Mouse (Mus musculus) heart, postnatal 0 days (tissue): ENCODE results near the gene Arhgef2. TPM values are rescaled to one million over a fixed set of nuclear protein-coding genes. Genes with fewer than 3 reads are reported as not detected.
"Not testable (repeated sequence)": the region's sequence is repeated elsewhere in the genome, so short reads cannot be mapped to it uniquely, and the experiment has no call there.

Experiments
- ATAC-seq: fragments of 200-750 bp; cut with Nextera tagmentation; 2 replicates; pipeline ENCODE4 v1.8.0; 2017; ENCODE audit warnings: low read depth, moderate number of reproducible peaks, moderate library complexity; ENCODE audit not compliant: insufficient read depth
- DNase-seq: peaks from one replicate; pipeline ENCODE4 v3.0.0-alpha.2; 2016; ENCODE audit warnings: low spot score
- H3K27ac ChIP-seq: fragments of 300-500 bp; sonication (generic); 2 replicates; pipeline ENCODE4 v1.5.1; 2014; ENCODE audit warnings: low read depth, mild to moderate bottlenecking
- H3K27me3 ChIP-seq: fragments of 300-500 bp; sonication (generic); 2 replicates; pipeline ENCODE4 v1.6.1; 2014; ENCODE audit warnings: low read length, mixed read lengths; ENCODE audit not compliant: control insufficient read depth, insufficient read depth
- H3K36me3 ChIP-seq: fragments of 300-500 bp; sonication (generic); replicated peaks from 2 replicates; pipeline ENCODE4 v1.6.1; 2014; ENCODE audit warnings: low read length, mixed read lengths; ENCODE audit not compliant: control insufficient read depth, insufficient read depth
- H3K4me1 ChIP-seq: fragments of 300-500 bp; sonication (generic); 2 replicates; pipeline ENCODE4 v1.6.1; 2014; ENCODE audit warnings: antibody characterized with exemption; ENCODE audit not compliant: control insufficient read depth, insufficient read depth
- H3K4me2 ChIP-seq: fragments of 300-500 bp; sonication (generic); 2 replicates; pipeline ENCODE4 v1.6.1; 2014; ENCODE audit warnings: low read depth, mild to moderate bottlenecking, low read length, moderate library complexity
- H3K4me3 ChIP-seq: fragments of 300-500 bp; sonication (generic); 2 replicates; pipeline ENCODE4 v1.5.1; 2014; ENCODE audit warnings: low read depth, low read length
- H3K9ac ChIP-seq: fragments of 300-500 bp; sonication (generic); replicated peaks from 2 replicates; pipeline ENCODE4 v1.6.1; 2014; ENCODE audit warnings: low read depth, low read length, mixed read lengths
- H3K9me3 ChIP-seq: fragments of 300-500 bp; sonication (generic); replicated peaks from 2 replicates; pipeline ENCODE4 v1.6.1; 2016; ENCODE audit warnings: low read length; ENCODE audit not compliant: control insufficient read depth
- CTCF ChIP-seq: IDR thresholded peaks from 2 replicates; pipeline ENCODE4 v1.5.1; 2016; ENCODE audit warnings: antibody characterized with exemption, control low read depth, low read depth
- EP300 ChIP-seq: IDR thresholded peaks from 2 replicates; pipeline ENCODE4 v1.6.1; 2016; ENCODE audit warnings: antibody characterized with exemption, low read depth
- WGBS: fragments of 180-500 bp; shearing (Covaris S2); extraction: QIAGEN DNeasy Blood & Tissue Kit; methylation state at CpG from one replicate; pipeline ENCODE4 v1.1.7; 2014; 5-methylcytosine and 5-hydroxymethylcytosine counted together
- polyA plus RNA-seq: library from polyadenylated mRNA; unstranded; fragments of >200 nt; fragmentation: Nextera tagmentation; extraction: Ambion mirVana; gene quantifications from 2 replicates; pipeline ENCODE4 v1.2.1, GENCODE M21; 2015
- total RNA-seq: library from RNA; depleted of rRNA; stranded (reverse); fragments of >200 nt; gene quantifications from 2 replicates; pipeline ENCODE4 v1.2.3, GENCODE M21; 2014; ENCODE audit warnings: low replicate concordance; rRNA removed

The Arhgef2 gene
- total RNA-seq = 81.1 and 146 TPM in 2 replicates
- 52.2 and 56.1 TPM in 2 replicates for polyA plus RNA-seq

DNA sequence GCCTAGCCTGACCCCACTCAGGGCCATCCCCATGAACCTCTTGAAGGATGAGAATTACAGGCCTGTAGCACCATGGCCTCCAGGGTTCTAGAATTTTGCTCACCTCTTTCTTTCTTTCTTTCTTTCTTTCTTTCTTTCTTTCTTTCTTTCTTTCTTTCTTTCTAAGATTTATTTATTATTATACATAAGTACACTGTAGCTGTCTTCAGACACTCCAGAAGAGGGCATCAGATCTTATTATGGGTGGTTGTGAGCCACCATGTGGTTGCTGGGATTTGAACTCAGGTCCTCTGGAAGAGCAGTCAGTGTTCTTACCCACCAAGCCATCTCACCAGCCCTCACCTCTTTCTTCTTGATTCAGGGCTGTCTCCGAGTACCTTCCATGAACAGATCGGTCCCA, at the start of gene Arhgef2:
TSS of gene Arhgef2 (plus strand) at position 301 of the 400 bp plus-strand sequence.
- not testable (repeated sequence) for H3K4me3 ChIP-seq

DNA sequence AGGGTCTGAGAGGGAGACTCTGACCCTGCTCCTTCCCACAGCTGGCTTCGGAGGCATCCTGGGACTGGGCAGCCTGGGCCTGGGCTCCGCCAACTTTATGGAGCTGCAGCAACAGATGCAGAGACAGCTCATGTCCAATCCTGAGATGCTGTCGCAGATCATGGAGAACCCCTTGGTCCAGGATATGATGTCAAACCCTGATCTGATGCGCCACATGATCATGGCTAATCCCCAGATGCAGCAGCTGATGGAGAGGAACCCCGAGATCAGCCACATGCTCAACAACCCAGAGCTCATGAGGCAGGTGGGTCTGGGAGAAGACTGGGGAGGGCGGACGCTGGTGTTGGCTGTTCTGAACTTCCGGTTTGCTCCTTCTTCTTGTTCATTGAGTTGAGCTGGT, 49.1 kb upstream of the Arhgef2 start:
- peaks cover 57% of the 10 kb centered on the region for H3K36me3 ChIP-seq
- no peak overlapping the region for H3K27ac ChIP-seq
- H3K4me1 ChIP-seq = peaks cover 15% of the 10 kb centered on the region
- 92% methylated on average over 8 of the region's 8 CpGs for WGBS
- ATAC-seq (no peak), DNase-seq (no peak)
- no peak overlapping the region for H3K4me3 ChIP-seq
- TF ChIP-seq EP300 (no peak), CTCF (no peak)
- no peaks in the 10 kb centered on the region for H3K27me3 ChIP-seq
- H3K9ac ChIP-seq = no peak overlapping the region
- H3K4me2 ChIP-seq = no peak overlapping the region
- H3K9me3 ChIP-seq = no peaks in the 10 kb centered on the region

More for the DNA sequence above, at the start of gene Arhgef2:
- DNase-seq, ATAC-seq, H3K36me3 ChIP-seq, H3K9ac ChIP-seq, H3K4me2 ChIP-seq, H3K27me3 ChIP-seq, H3K4me1 ChIP-seq, H3K9me3 ChIP-seq: not testable (repeated sequence)
- WGBS = 77% methylated on average over 2 of the region's 2 CpGs
- 0 out of 2 replicates have a peak within 1 kb of the TSS, but pooled peaks have one; percentile 23 for H3K27ac ChIP-seq

DNA sequence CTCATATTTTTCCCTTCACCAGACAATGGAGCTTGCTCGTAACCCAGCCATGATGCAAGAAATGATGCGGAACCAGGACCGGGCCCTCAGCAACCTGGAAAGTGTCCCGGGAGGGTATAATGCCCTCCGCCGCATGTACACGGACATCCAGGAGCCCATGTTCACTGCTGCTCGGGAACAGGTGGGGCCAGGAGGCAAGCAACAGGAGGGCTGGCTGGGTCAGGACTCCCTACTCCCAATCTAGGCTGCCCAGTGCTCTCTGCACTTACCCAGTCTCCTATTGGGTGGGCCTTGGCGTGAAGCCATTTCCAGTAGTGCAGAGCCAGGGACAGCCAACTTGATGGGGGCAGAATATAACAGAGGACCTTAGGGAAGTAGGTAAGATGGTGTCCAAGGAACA, 46.2 kb upstream of the Arhgef2 start:
- Histone ChIP-seq H3K4me1 (peaks cover 5% of the 10 kb centered on the region), H3K9ac (no peak overlapping the region), H3K4me2 (no peak overlapping the region), H3K9me3 (no peaks in the 10 kb centered on the region), H3K27me3 (no peaks in the 10 kb centered on the region), H3K36me3 (peaks cover 86% of the 10 kb centered on the region), H3K27ac (no peak overlapping the region), H3K4me3 (no peak overlapping the region)
- ATAC-seq (no peak), DNase-seq (no peak)
- 95% methylated on average over 9 of the region's 9 CpGs for WGBS
- no peak for TF ChIP-seq CTCF

- 78% methylated on average over 4 of the region's 4 CpGs for WGBS
- H3K9me3 ChIP-seq = no peaks in the 10 kb centered on the region
- peaks cover 96% of the 10 kb centered on the region for H3K36me3 ChIP-seq
- no peak for DNase-seq
- no peaks in the 10 kb centered on the region for H3K27me3 ChIP-seq
- peaks cover 9% of the 10 kb centered on the region; the same call in 1 of the 2 replicates for H3K4me1 ChIP-seq
- no peak overlapping the region for H3K27ac ChIP-seq
- no peak overlapping the region for H3K4me2 ChIP-seq
- ATAC-seq = no peak
- no peak overlapping the region for H3K9ac ChIP-seq
- no peak overlapping the region for H3K4me3 ChIP-seq
- TF ChIP-seq CTCF = no peak
Observed at GRCm38 (mm10) chr3:88561989-88562388, 43.8 kb upstream of the Arhgef2 start.

DNA sequence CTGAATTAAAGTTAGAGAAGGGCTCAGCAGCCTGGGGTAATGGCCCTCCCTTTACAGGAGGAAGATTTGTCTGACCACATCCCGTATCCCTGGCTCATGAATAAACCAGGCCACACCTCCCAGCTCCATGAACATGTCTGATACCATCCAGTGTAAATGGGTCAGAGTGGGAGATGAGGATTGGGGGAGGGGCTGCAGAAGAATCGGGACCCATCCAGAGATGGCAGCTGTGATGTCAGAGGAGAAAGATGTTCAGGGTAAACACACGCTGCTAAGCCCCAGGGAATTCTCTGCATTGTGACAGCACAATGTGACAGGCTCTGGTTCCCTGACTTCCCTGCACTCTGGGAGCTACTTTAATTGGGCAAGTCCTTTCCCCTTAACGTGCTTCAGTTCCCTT, 42.3 kb upstream of the Arhgef2 start:
- Histone ChIP-seq H3K4me3 (no peak overlapping the region), H3K9me3 (no peaks in the 10 kb centered on the region), H3K4me2 (no peak overlapping the region), H3K9ac (no peak overlapping the region), H3K36me3 (peaks cover 95% of the 10 kb centered on the region), H3K4me1 (peaks cover 9% of the 10 kb centered on the region; the same call in 1 of the 2 replicates), H3K27ac (no peak overlapping the region), H3K27me3 (no peaks in the 10 kb centered on the region)
- TF ChIP-seq EP300 (no peak), CTCF (no peak)
- DNase-seq (no peak), ATAC-seq (no peak)
- WGBS = 74% methylated on average over 4 of the region's 4 CpGs

DNA sequence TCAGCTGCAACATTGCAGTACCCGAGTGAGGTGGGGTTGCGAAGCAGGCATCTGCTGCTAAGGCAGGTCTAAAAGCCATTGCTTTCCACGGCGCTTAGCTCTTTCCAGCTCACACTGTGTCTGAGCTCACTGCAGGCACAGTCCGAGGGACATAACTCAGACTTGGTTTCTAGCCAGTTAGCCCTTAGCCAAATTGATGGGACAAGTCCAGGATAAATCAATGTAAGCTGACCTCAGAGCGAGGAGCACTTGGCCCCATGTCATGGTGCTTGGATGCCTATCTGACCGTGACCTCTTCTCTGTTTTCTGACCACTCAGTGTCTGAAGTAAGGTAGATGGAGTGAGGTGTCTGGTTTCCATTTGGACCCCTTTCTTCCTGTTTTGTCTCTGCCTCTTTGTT, 41.8 kb upstream of the Arhgef2 start:
- 85% methylated on average over 7 of the region's 7 CpGs for WGBS
- Histone ChIP-seq H3K4me1 (peaks cover 9% of the 10 kb centered on the region; the same call in 1 of the 2 replicates), H3K9ac (no peak overlapping the region), H3K4me3 (no peak overlapping the region), H3K4me2 (no peak overlapping the region), H3K36me3 (peaks cover 95% of the 10 kb centered on the region), H3K27ac (no peak overlapping the region), H3K27me3 (no peaks in the 10 kb centered on the region), H3K9me3 (no peaks in the 10 kb centered on the region)
- no peak for TF ChIP-seq CTCF
- TF ChIP-seq EP300 = no peak
- ATAC-seq = no peak
- DNase-seq = no peak
